Mouse (Mus musculus) heart, embryonic 13.5 days (tissue): Measurements from ENCODE around the gene Rln1. TPM values are rescaled to one million over a fixed set of nuclear protein-coding genes. Genes with fewer than 3 reads are reported as not detected.

Source experiments
- ATAC-seq: fragments of 200-750 bp; cut with Nextera tagmentation; 2 replicates; pipeline ENCODE4 v1.8.0; 2017; ENCODE audit warnings: moderate TSS enrichment; ENCODE audit not compliant: insufficient number of reproducible peaks, low FRiP score, low TSS enrichment; ENCODE audit errors: extremely low read depth
- H3K27ac ChIP-seq: fragments of 300-500 bp; sonication (generic); replicated peaks from 2 replicates; pipeline ENCODE4 v1.5.1; 2015; ENCODE audit warnings: moderate library complexity, mild to moderate bottlenecking, inconsistent platforms
- H3K27me3 ChIP-seq: fragments of 300-500 bp; sonication (generic); replicated peaks from 2 replicates; pipeline ENCODE4 v1.6.1; 2015; ENCODE audit warnings: mild to moderate bottlenecking, inconsistent platforms
- H3K36me3 ChIP-seq: fragments of 300-500 bp; sonication (generic); 2 replicates; pipeline ENCODE4 v1.6.1; 2015; ENCODE audit warnings: mild to moderate bottlenecking, inconsistent platforms
- H3K4me1 ChIP-seq: fragments of 300-500 bp; sonication (generic); 2 replicates; pipeline ENCODE4 v1.6.1; 2015; ENCODE audit warnings: inconsistent platforms
- H3K4me2 ChIP-seq: fragments of 300-500 bp; sonication (generic); 2 replicates; pipeline ENCODE4 v1.6.1; 2015; ENCODE audit warnings: inconsistent platforms, mild to moderate bottlenecking, moderate library complexity
- H3K4me3 ChIP-seq: fragments of 300-500 bp; sonication (generic); 2 replicates; pipeline ENCODE4 v1.5.1; 2015; ENCODE audit warnings: moderate library complexity, mild to moderate bottlenecking, inconsistent platforms
- H3K9ac ChIP-seq: fragments of 300-500 bp; sonication (generic); 2 replicates; pipeline ENCODE4 v1.6.1; 2015; ENCODE audit warnings: inconsistent platforms, mild to moderate bottlenecking, moderate library complexity
- H3K9me3 ChIP-seq: fragments of 300-500 bp; sonication (generic); 2 replicates; pipeline ENCODE4 v1.6.1; 2016; ENCODE audit warnings: inconsistent platforms
- WGBS: fragments of 180-500 bp; shearing (Covaris S2); methylation state at CpG from one replicate; pipeline ENCODE4 v1.1.7; 2015; ENCODE audit warnings: mixed read lengths; 5-methylcytosine and 5-hydroxymethylcytosine counted together
- polyA plus RNA-seq: library from polyadenylated mRNA; unstranded; fragments of >200 nt; fragmentation: Nextera tagmentation; extraction: Ambion mirVana; gene quantifications from 2 replicates; pipeline ENCODE4 v1.2.1, GENCODE M21; 2015

The Rln1 gene
- polyA plus RNA-seq: 0.33 TPM in 1 of 2 replicates, not detected in the other

- Histone ChIP-seq H3K27ac (no peak within 1 kb of the TSS), H3K4me1 (0 out of 2 replicates have a peak, but pooled peaks cover 9% of the 10 kb centered on the region), H3K4me3 (peak within 1 kb of the TSS; percentile 57), H3K36me3 (no peaks in the 10 kb centered on the region), H3K4me2 (peak within 1 kb of the TSS; percentile 92), H3K27me3 (peaks cover 24% of the 10 kb centered on the region), H3K9ac (peak within 1 kb of the TSS; percentile 78), H3K9me3 (no peaks in the 10 kb centered on the region)
- ATAC-seq: no peak
- 2% methylated on average over 23 of the region's 23 CpGs for WGBS
These were observed at the start of gene Rln1 for GRCm38 (mm10) chr19:29334068-29334745. TSS of gene Rln1 (minus strand) at chr19:29334670.

DNA sequence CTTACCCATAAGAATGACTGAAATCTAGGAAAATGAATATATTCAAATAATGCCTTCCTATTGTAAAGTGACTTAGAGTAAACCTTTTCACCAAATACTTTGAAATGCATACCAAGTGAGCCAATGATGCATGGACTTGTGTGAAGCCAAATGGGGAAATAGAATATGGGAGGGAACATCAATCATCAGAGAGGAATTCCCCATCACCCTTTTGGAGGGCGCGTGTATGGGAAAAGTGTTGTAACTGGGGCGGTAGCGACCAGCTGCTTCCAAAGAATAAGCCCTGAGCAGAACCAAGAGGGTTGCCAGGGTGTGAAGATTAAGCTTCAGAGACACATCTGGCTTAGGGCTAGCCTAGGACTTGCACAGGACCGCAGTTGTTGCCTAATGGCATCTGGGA, 48.9 kb upstream of the Rln1 start:
- Histone ChIP-seq H3K4me3 (no peak overlapping the region), H3K27ac (no peak overlapping the region), H3K36me3 (no peaks in the 10 kb centered on the region), H3K4me2 (no peak overlapping the region), H3K4me1 (no peaks in the 10 kb centered on the region), H3K9ac (no peak overlapping the region), H3K27me3 (no peaks in the 10 kb centered on the region), H3K9me3 (no peaks in the 10 kb centered on the region)
- no peak for ATAC-seq
- 84% methylated on average over 5 of the region's 5 CpGs for WGBS

- no peak for ATAC-seq
- WGBS: 78% methylated on average over 14 of the region's 14 CpGs
These were observed 45.6 kb upstream of the Rln1 start for GRCm38 (mm10) chr19:29379839-29380603.

DNA sequence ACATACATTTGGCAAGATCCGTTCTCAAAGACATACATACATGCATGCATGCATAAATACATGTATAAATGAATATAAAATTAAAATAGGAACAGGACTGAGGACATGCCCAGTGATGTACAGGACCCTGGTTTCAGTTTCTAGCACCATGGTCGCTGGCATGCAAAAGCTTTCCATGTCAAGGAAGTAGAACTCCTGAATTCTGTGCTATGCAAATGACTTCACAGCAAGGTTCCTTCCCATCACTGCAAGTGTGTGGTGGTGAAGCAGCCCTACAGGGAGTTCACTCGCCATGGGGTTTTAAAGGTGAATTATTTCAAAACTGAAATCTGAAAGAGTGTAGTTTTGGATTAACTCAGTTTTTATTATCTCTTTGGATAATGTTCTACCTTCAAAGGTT, 41.9 kb upstream of the Rln1 start:
- H3K36me3 ChIP-seq: no peaks in the 10 kb centered on the region
- no peak overlapping the region for H3K4me3 ChIP-seq
- no peak overlapping the region for H3K9ac ChIP-seq
- no peak for ATAC-seq
- H3K9me3 ChIP-seq: no peaks in the 10 kb centered on the region
- no peaks in the 10 kb centered on the region for H3K27me3 ChIP-seq
- WGBS: 70% methylated on average over 3 of the region's 3 CpGs
- H3K4me2 ChIP-seq: no peak overlapping the region
- H3K27ac ChIP-seq: no peak overlapping the region
- H3K4me1 ChIP-seq: 0 out of 2 replicates have a peak, but pooled peaks cover 3% of the 10 kb centered on the region

More at GRCm38 (mm10) chr19:29379839-29380603, 45.6 kb upstream of the Rln1 start:
- Histone ChIP-seq H3K36me3 (no peaks in the 10 kb centered on the region), H3K9ac (no peak overlapping the region), H3K4me3 (no peak overlapping the region), H3K27ac (no peak overlapping the region), H3K4me1 (no peaks in the 10 kb centered on the region), H3K4me2 (no peak overlapping the region), H3K27me3 (no peaks in the 10 kb centered on the region), H3K9me3 (no peaks in the 10 kb centered on the region)

- no peaks in the 10 kb centered on the region for H3K9me3 ChIP-seq
- H3K27ac ChIP-seq: no peak overlapping the region
- no peak overlapping the region for H3K4me3 ChIP-seq
- H3K4me2 ChIP-seq: no peak overlapping the region
- H3K9ac ChIP-seq: no peak overlapping the region
- 84% methylated on average over 9 of the region's 9 CpGs for WGBS
- no peaks in the 10 kb centered on the region for H3K36me3 ChIP-seq
- H3K4me1 ChIP-seq: 0 out of 2 replicates have a peak, but pooled peaks cover 3% of the 10 kb centered on the region
- no peak for ATAC-seq
- H3K27me3 ChIP-seq: no peaks in the 10 kb centered on the region
These were observed 40.5 kb upstream of the Rln1 start for GRCm38 (mm10) chr19:29374947-29375346.

DNA sequence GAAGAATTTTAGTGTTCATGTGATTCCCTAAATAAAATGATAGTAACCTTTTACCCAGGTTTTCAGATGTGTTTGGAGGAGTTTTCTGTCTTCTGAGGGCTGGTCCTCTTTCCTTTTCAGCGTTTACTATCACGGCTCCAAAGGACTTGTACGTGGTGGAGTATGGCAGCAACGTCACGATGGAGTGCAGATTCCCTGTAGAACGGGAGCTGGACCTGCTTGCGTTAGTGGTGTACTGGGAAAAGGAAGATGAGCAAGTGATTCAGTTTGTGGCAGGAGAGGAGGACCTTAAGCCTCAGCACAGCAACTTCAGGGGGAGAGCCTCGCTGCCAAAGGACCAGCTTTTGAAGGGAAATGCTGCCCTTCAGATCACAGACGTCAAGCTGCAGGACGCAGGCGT, 39.0 kb upstream of the Rln1 start:
- Histone ChIP-seq H3K4me2 (peak overlapping the region; percentile 62), H3K9ac (peak overlapping the region; percentile 52; the same call in 1 of the 2 replicates), H3K36me3 (no peaks in the 10 kb centered on the region), H3K27ac (no peak overlapping the region), H3K4me3 (peak overlapping the region; percentile 30), H3K4me1 (0 out of 2 replicates have a peak, but pooled peaks cover 3% of the 10 kb centered on the region), H3K9me3 (no peaks in the 10 kb centered on the region), H3K27me3 (no peaks in the 10 kb centered on the region)
- 34% methylated on average over 11 of the region's 11 CpGs for WGBS
- no peak for ATAC-seq

DNA sequence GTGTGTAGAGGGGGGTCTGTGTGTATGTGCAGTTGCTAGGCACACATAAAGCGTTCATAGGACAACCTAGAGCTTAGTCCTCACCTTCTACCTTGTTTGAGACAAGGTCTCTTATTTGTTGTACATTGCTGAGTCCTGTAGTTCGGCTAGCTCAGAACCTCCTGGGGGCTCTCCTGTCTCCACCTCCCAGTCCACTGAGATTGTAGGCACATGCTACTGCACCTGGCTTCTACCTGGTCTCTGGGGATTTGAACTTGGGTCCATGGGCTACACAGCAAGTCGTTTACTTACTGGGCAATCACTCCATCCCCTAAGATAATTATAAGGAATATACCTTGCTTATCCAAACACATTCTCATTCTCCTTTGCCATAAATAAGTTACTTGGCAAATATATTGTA, 38.2 kb upstream of the Rln1 start:
- no peak overlapping the region for H3K4me2 ChIP-seq
- H3K27ac ChIP-seq: no peak overlapping the region
- no peaks in the 10 kb centered on the region for H3K9me3 ChIP-seq
- peaks cover 4% of the 10 kb centered on the region for H3K4me1 ChIP-seq
- no peak for ATAC-seq
- WGBS: 76% methylated on average over 3 of the region's 3 CpGs
- H3K36me3 ChIP-seq: no peaks in the 10 kb centered on the region
- no peak overlapping the region for H3K4me3 ChIP-seq
- no peak overlapping the region for H3K9ac ChIP-seq
- no peaks in the 10 kb centered on the region for H3K27me3 ChIP-seq

GRCm38 (mm10) chr19:29372138-29372537, 37.7 kb upstream of the Rln1 start:
- no peaks in the 10 kb centered on the region for H3K36me3 ChIP-seq
- no peak overlapping the region for H3K27ac ChIP-seq
- no peak overlapping the region for H3K4me3 ChIP-seq
- H3K27me3 ChIP-seq: no peaks in the 10 kb centered on the region
- H3K9ac ChIP-seq: no peak overlapping the region
- ATAC-seq: no peak
- WGBS: 62% methylated on average over 4 of the region's 4 CpGs
- peak overlapping the region; percentile 22; the same call in 1 of the 2 replicates for H3K4me2 ChIP-seq
- no peaks in the 10 kb centered on the region for H3K9me3 ChIP-seq
- peaks cover 8% of the 10 kb centered on the region for H3K4me1 ChIP-seq

DNA sequence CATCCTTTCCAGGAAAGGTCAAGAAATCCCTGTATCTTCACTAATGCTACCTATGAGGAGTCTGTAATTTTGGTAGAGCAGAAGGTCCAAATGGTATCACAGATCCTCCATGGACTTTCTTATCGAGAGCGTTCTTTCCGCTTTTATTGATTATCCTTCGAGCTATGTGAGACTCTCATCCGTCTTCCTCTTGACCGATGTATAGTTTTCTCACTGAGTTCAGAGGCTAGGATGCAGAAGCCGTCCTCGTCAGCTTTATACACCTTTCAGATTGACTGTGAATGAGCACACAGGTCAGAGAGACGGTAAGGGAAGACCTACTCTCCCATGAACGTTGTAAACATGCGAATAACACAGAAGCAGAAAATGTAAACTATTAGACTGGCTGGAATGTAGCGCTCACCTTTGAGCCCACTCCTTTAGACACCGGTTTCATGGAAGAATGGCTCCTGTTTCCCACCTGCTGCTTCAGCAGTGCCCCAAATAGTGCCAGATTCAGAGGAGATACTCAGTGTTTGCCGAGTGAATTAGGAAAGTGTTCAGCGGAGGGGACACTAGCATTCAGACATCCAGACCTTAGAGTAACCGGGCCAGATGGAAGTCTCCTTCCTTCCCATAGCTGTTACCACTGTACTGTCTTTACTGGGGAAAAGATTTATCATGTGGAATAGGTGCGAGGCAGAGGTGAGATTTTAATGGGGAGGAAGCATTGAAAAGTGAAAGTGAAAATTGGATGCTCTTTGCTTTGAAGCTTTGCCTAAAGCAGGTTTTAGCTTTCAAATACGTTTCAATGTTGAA, 37.0 kb upstream of the Rln1 start:
- Histone ChIP-seq H3K4me2 (peak overlapping the region; percentile 22; the same call in 1 of the 2 replicates), H3K9ac (no peak overlapping the region), H3K27me3 (no peaks in the 10 kb centered on the region), H3K27ac (no peak overlapping the region), H3K4me1 (peaks cover 10% of the 10 kb centered on the region), H3K4me3 (no peak overlapping the region), H3K9me3 (no peaks in the 10 kb centered on the region), H3K36me3 (no peaks in the 10 kb centered on the region)
- no peak for ATAC-seq
- 77% methylated on average over 18 of the region's 18 CpGs for WGBS

DNA sequence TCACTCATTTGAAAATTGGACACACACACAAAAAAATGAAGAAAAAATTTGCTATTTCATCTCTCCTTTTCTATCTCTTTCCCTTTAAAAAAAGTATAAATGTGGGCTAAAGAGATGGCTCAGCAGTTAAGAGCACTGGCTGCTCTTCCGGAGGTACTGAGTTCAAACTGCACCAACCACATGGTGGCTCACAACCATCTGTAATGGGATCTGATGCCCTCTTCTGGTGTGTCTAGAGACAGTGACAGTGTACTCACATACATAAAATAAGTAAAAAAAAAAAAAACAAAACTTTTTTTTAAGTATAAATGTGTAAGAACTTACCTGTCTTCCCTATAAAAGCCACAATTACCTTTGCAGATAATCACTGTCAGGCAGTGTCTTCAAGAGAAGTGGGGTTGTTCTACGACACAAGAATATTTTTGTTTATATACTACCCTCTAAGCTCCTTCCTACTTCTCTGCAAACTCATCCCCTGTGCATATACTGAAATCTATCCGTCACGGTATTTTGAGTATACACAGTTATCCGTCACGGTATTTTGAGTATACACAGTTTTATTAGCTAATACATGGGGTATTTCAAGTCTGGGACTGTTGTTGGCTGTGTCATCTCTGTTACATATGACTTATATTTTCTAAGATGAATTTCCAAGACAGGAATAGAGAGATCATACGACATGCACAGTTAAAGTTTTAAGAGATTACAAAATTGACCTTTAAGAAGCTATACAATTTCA, 36.2 kb upstream of the Rln1 start:
- Histone ChIP-seq H3K4me3 (no peak overlapping the region), H3K4me2 (no peak overlapping the region), H3K27me3 (no peaks in the 10 kb centered on the region), H3K9ac (no peak overlapping the region), H3K27ac (no peak overlapping the region), H3K9me3 (no peaks in the 10 kb centered on the region), H3K36me3 (no peaks in the 10 kb centered on the region), H3K4me1 (peaks cover 10% of the 10 kb centered on the region)
- ATAC-seq: no peak
- 85% methylated on average over 7 of the region's 7 CpGs for WGBS
